Mouse (Mus musculus) thymus, adult 2 months (tissue): Measurements from ENCODE around the gene Panx1. TPM values are rescaled to one million over a fixed set of nuclear protein-coding genes. Genes with fewer than 3 reads are reported as not detected.

Experiments
- DNase-seq: peaks from one replicate; pipeline ENCODE4 v3.0.0; 2021
- H3K27ac ChIP-seq: fragments of 200-500 bp; 2 replicates; pipeline ENCODE4 v1.5.1; 2012; ENCODE audit warnings: low read length, control low read depth; ENCODE audit not compliant: control insufficient read depth, insufficient read depth
- H3K27me3 ChIP-seq: fragments of 200-500 bp; 2 replicates; pipeline ENCODE4 v1.6.1; 2012; ENCODE audit warnings: mild to moderate bottlenecking, low read length, moderate library complexity, mixed read lengths; ENCODE audit not compliant: control insufficient read depth, insufficient read depth
- H3K36me3 ChIP-seq: fragments of 200-500 bp; 2 replicates; pipeline ENCODE4 v1.6.1; 2012; ENCODE audit warnings: mild to moderate bottlenecking, low read length, moderate library complexity; ENCODE audit not compliant: control insufficient read depth, insufficient read depth
- H3K4me1 ChIP-seq: fragments of 200-500 bp; replicated peaks from 2 replicates; pipeline ENCODE4 v1.6.1; 2012; ENCODE audit warnings: low read length; ENCODE audit not compliant: control insufficient read depth, insufficient read depth
- H3K4me3 ChIP-seq: fragments of 200-500 bp; 2 replicates; pipeline ENCODE4 v1.5.1; 2012; ENCODE audit warnings: mild to moderate bottlenecking, low read length, control low read depth, moderate library complexity; ENCODE audit not compliant: control insufficient read depth, insufficient read depth
- CTCF ChIP-seq: fragments of 200-500 bp; IDR thresholded peaks from 2 replicates; pipeline ENCODE4 v1.5.1; 2012; ENCODE audit warnings: mild to moderate bottlenecking, control low read depth, low read length, moderate library complexity, borderline replicate concordance; ENCODE audit not compliant: control insufficient read depth, poor library complexity, insufficient read depth; ENCODE audit errors: extremely low read depth
- POLR2A ChIP-seq: fragments of 200-500 bp; IDR thresholded peaks from 2 replicates; pipeline ENCODE4 v1.6.1; 2012; ENCODE audit warnings: mild to moderate bottlenecking, low read length, control low read depth, moderate library complexity; ENCODE audit not compliant: control insufficient read depth, poor library complexity, insufficient read depth; ENCODE audit errors: extremely low read depth
- whole genome bisulfite sequencing: fragments of 180-500 bp; shearing (Covaris S2); methylation state at CpG from one replicate; pipeline ENCODE4 v1.1.7; 2018; 5-methylcytosine and 5-hydroxymethylcytosine counted together
- polyA plus RNA-seq: library from polyadenylated mRNA; depleted of rRNA; stranded (reverse); fragments of >200 nt; gene quantifications from 2 replicates; pipeline ENCODE4 v1.2.3, GENCODE M21; 2012

Panx1 gene
- polyA plus RNA-seq, 1 experiment = 155 TPM

- WGBS = 97% methylated on average over 7 of the region's 7 CpGs
- DNase-seq = no peak
- Histone ChIP-seq H3K36me3 (0 out of 2 replicates have a peak, but pooled peaks cover 5% of the 10 kb centered on the region), H3K27me3 (no peaks in the 10 kb centered on the region), H3K4me3 (no peak overlapping the region), H3K4me1 (no peaks in the 10 kb centered on the region), H3K27ac (no peak overlapping the region)
- TF ChIP-seq POLR2A = no peak
- TF ChIP-seq CTCF = no peak
Measured at GRCm38 (mm10) chr9:15035979-15036378, 9.3 kb downstream of the Panx1 start.

- Histone ChIP-seq H3K27me3 (no peaks in the 10 kb centered on the region), H3K4me3 (no peak overlapping the region), H3K27ac (no peak overlapping the region), H3K36me3 (0 out of 2 replicates have a peak, but pooled peaks cover 5% of the 10 kb centered on the region), H3K4me1 (no peaks in the 10 kb centered on the region)
- 51% methylated on average over 7 of the region's 7 CpGs for WGBS
- TF ChIP-seq POLR2A = no peak
- TF ChIP-seq CTCF = no peak
- peak; percentile 43 for DNase-seq
Measured at GRCm38 (mm10) chr9:15034546-15035273, 10.6 kb downstream of the Panx1 start.

- Histone ChIP-seq H3K4me3 (no peak overlapping the region), H3K27ac (no peak overlapping the region), H3K4me1 (no peaks in the 10 kb centered on the region), H3K27me3 (no peaks in the 10 kb centered on the region), H3K36me3 (0 out of 2 replicates have a peak, but pooled peaks cover 5% of the 10 kb centered on the region)
- DNase-seq = peak; percentile 49
- TF ChIP-seq CTCF = peak; percentile 56; the same call in 1 of the 2 replicates
- no peak for TF ChIP-seq POLR2A
- WGBS = 77% methylated on average over 5 of the region's 5 CpGs
Measured at GRCm38 (mm10) chr9:15033568-15034160, 11.6 kb downstream of the Panx1 start.

- no peaks in the 10 kb centered on the region for H3K4me1 ChIP-seq
- no peak overlapping the region for H3K4me3 ChIP-seq
- TF ChIP-seq POLR2A (no peak), CTCF (no peak)
- no peak for DNase-seq
- 0 out of 2 replicates have a peak, but pooled peaks cover 5% of the 10 kb centered on the region for H3K36me3 ChIP-seq
- H3K27me3 ChIP-seq = no peaks in the 10 kb centered on the region
- WGBS = 88% methylated on average over 4 of the region's 4 CpGs
- no peak overlapping the region for H3K27ac ChIP-seq
Measured at GRCm38 (mm10) chr9:15032797-15033196, 12.5 kb downstream of the Panx1 start.

GRCm38 (mm10) chr9:15030771-15031170 is 14.5 kb downstream of the Panx1 start:
- no peaks in the 10 kb centered on the region for H3K27me3 ChIP-seq
- H3K36me3 ChIP-seq = 0 out of 2 replicates have a peak, but pooled peaks cover 5% of the 10 kb centered on the region
- no peak for DNase-seq
- H3K4me1 ChIP-seq = no peaks in the 10 kb centered on the region
- no peak overlapping the region for H3K27ac ChIP-seq
- WGBS = 94% methylated on average over 8 of the region's 8 CpGs
- TF ChIP-seq CTCF (no peak), POLR2A (no peak)
- no peak overlapping the region for H3K4me3 ChIP-seq

- H3K4me1 ChIP-seq = no peaks in the 10 kb centered on the region
- TF ChIP-seq POLR2A (no peak), CTCF (peak; percentile 74; the same call in 1 of the 2 replicates)
- peak; percentile 79 for DNase-seq
- WGBS = 47% methylated on average over 5 of the region's 5 CpGs
- 0 out of 2 replicates have a peak, but pooled peaks cover 5% of the 10 kb centered on the region for H3K36me3 ChIP-seq
- no peak overlapping the region for H3K4me3 ChIP-seq
- H3K27ac ChIP-seq = no peak overlapping the region
- H3K27me3 ChIP-seq = no peaks in the 10 kb centered on the region
Measured at GRCm38 (mm10) chr9:15029025-15029727, 16.1 kb downstream of the Panx1 start.
